Mouse (Mus musculus): ENCODE data around the gene Vstm2b.

- TF ChIP-seq CTCF (IDR thresholded peaks at IDR 0.05; ENCODE audit: low read depth) (no peak), EP300 (IDR thresholded peaks at IDR 0.05; ENCODE audit: low read depth) (no peak)
Measured at GRCm38 (mm10) chr7:40921281-40921680, 23.2 kb downstream of the Vstm2b start.

Measured in liver, embryonic 14.5 days (tissue).